Mouse (Mus musculus) 416B (cell line): ENCODE data around the gene Tesc.

Experiments used
- DNase-seq: peaks from one replicate; pipeline ENCODE4 v3.0.0; 2011; ENCODE audit warnings: low read depth

The Tesc gene

GRCm38 (mm10) chr5:118027698-118028190, at the start of gene Tesc:
TSS of gene Tesc (plus strand) at chr5:118027743.
- DNase-seq, result no peak

- DNase-seq, result no peak
Observed at GRCm38 (mm10) chr5:117978159-117978697, 49.3 kb upstream of the Tesc start.

- no peak for DNase-seq
Observed at GRCm38 (mm10) chr5:117979082-117979481, 48.5 kb upstream of the Tesc start.

- DNase-seq, result no peak
Observed at GRCm38 (mm10) chr5:117980921-117981320, 46.6 kb upstream of the Tesc start.

GRCm38 (mm10) chr5:117981943-117982342, 45.6 kb upstream of the Tesc start:
- DNase-seq, result no peak

- DNase-seq, result no peak
Observed at GRCm38 (mm10) chr5:117986327-117986726, 41.2 kb upstream of the Tesc start.

- DNase-seq, result no peak
Observed at GRCm38 (mm10) chr5:117987891-117988290, 39.7 kb upstream of the Tesc start.

GRCm38 (mm10) chr5:117988367-117988766, 39.2 kb upstream of the Tesc start:
- peak; percentile 81 for DNase-seq

GRCm38 (mm10) chr5:117989773-117990172, 37.8 kb upstream of the Tesc start:
- DNase-seq, result no peak

GRCm38 (mm10) chr5:117990957-117991356, 36.6 kb upstream of the Tesc start:
- DNase-seq, result no peak

GRCm38 (mm10) chr5:117993550-117993949, 34.0 kb upstream of the Tesc start:
- DNase-seq, result no peak

GRCm38 (mm10) chr5:117995372-117995901, 32.1 kb upstream of the Tesc start:
- DNase-seq, result no peak

- DNase-seq, result no peak
Observed at GRCm38 (mm10) chr5:117995911-117996310, 31.6 kb upstream of the Tesc start.

GRCm38 (mm10) chr5:117996581-117996980, 31.0 kb upstream of the Tesc start:
- no peak for DNase-seq

GRCm38 (mm10) chr5:117997434-117997970, 30.0 kb upstream of the Tesc start:
- no peak for DNase-seq

- no peak for DNase-seq
Observed at GRCm38 (mm10) chr5:117999061-117999460, 28.5 kb upstream of the Tesc start.

- DNase-seq, result no peak
Observed at GRCm38 (mm10) chr5:117999584-117999983, 28.0 kb upstream of the Tesc start.

GRCm38 (mm10) chr5:118002059-118002458, 25.5 kb upstream of the Tesc start:
- DNase-seq, result peak; percentile 56

- DNase-seq, result peak; percentile 42
Observed at GRCm38 (mm10) chr5:118004619-118005018, 22.9 kb upstream of the Tesc start.

GRCm38 (mm10) chr5:118005728-118006127, 21.8 kb upstream of the Tesc start:
- no peak for DNase-seq

- no peak for DNase-seq
Observed at GRCm38 (mm10) chr5:118008344-118008743, 19.2 kb upstream of the Tesc start.

GRCm38 (mm10) chr5:118010872-118011271, 16.7 kb upstream of the Tesc start:
- DNase-seq, result no peak

GRCm38 (mm10) chr5:118011796-118012195, 15.7 kb upstream of the Tesc start:
- no peak for DNase-seq

- DNase-seq, result peak; percentile 21
Observed at GRCm38 (mm10) chr5:118015028-118015427, 12.5 kb upstream of the Tesc start.
